Mouse (Mus musculus): Measurements from ENCODE around the gene Alox12. TPM values are rescaled to one million over a fixed set of nuclear protein-coding genes. Genes with fewer than 3 reads are reported as not detected.

Alox12 gene
- polyA plus RNA-seq, 1 experiment from 2014 or later: 3.8 TPM

DNA sequence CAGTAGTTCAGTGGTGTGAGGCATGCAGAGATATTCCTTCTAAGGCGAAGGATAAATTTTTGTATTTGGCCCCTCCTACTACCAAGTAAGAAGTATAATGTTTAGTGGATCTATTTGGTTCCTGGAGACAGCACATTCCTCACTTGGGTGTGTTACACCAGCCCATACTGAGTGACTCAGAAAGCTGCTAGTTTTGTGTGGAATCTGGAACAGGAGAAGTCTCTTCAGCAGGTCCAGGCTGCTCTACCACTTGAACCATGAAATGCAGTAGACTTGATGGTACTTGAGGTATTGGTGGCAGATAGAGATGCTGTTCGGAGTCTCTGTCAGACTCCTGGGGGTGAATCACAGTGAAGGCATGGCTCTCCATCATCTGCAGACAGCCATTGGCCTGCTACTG, 44.5 kb downstream of the Alox12 start:
- Histone ChIP-seq H3K27ac (no peak overlapping the region), H3K9ac (ENCODE audit: low read depth, low read length) (no peak overlapping the region), H3K9me3 (replicated peaks; ENCODE audit: low read length) (no peaks in the 10 kb centered on the region), H3K36me3 (ENCODE audit: insufficient read depth, low read length) (no peaks in the 10 kb centered on the region), H3K4me2 (ENCODE audit: low read length) (no peak overlapping the region), H3K4me1 (replicated peaks; ENCODE audit: insufficient read depth, low read length) (peaks cover 16% of the 10 kb centered on the region), H3K4me3 (replicated peaks; ENCODE audit: low read depth, low read length) (no peak overlapping the region), H3K27me3 (ENCODE audit: insufficient read depth, low read length) (peaks cover 6% of the 10 kb centered on the region)
- DNase-seq (ENCODE audit: low spot score): no peak
- WGBS: 89% methylated on average over 2 of the region's 2 CpGs
- no peak for ATAC-seq (replicated peaks; ENCODE audit: low FRiP score, low read depth)
- TF ChIP-seq CTCF (IDR thresholded peaks at IDR 0.05; ENCODE audit: low read depth): no peak

DNA sequence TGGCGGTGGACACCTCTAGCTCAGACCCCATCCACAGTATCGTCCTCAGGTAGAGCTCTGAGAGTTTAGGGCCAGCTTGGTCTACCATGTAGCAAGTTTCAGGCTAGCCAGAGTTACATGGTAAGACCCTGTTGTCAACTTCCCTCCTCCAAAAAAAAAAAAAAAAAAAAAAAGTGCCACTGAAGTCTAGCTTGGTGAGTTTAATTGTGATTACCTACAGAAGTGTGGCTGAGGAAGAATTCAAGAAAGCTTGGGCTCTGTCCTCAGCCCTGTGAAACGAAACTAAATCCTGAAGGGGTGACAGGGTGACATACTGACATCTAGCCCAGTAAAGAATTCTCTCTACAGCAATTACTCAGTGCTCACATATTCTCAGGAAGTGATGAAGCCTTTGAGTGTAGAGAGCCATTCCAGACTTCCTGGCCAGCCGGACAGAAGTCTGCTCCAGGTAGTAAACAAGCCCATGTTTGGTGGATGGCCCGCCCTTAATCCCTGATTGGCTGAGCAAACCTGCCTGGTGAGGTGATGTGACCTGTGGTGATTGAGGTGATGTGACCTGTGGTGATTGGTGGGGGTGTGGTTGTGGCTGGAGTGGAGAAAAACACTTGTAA, 46.3 kb downstream of the Alox12 start:
- Histone ChIP-seq H3K27ac (no peak overlapping the region), H3K27me3 (ENCODE audit: insufficient read depth, low read length) (no peaks in the 10 kb centered on the region), H3K4me3 (replicated peaks; ENCODE audit: low read depth, low read length) (no peak overlapping the region), H3K4me1 (replicated peaks; ENCODE audit: insufficient read depth, low read length) (peaks cover 4% of the 10 kb centered on the region; the same call in 1 of the 2 replicates), H3K9ac (ENCODE audit: low read depth, low read length) (no peak overlapping the region), H3K9me3 (replicated peaks; ENCODE audit: low read length) (no peaks in the 10 kb centered on the region), H3K36me3 (ENCODE audit: insufficient read depth, low read length) (no peaks in the 10 kb centered on the region), H3K4me2 (ENCODE audit: low read length) (no peak overlapping the region)
- DNase-seq (ENCODE audit: low spot score) (no peak), ATAC-seq (replicated peaks; ENCODE audit: low FRiP score, low read depth) (no peak)
- WGBS: 67% methylated on average over 5 of the region's 5 CpGs
- no peak for TF ChIP-seq CTCF (IDR thresholded peaks at IDR 0.05; ENCODE audit: low read depth)

DNA sequence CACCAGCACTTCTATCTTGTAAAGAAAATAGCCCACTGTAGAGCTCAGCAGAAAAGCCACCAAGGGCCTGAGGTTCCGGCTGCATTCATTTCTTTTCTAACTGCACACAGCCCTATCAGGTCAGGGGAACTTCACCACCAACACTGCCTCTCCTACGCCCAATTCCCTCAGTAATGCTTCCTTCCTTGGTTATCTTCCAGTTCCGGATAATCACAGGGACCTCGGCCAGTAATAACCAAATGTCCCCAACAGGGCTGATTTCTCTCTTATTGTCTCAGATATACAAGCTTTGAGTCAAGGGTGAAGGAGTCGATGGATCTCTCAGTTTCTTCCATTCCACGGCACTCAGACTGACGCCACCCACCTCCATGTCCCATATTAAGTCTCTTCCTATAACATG, 47.9 kb downstream of the Alox12 start:
- ATAC-seq (replicated peaks; ENCODE audit: low FRiP score, low read depth) (no peak), DNase-seq (ENCODE audit: low spot score) (no peak)
- H3K36me3 ChIP-seq (ENCODE audit: insufficient read depth, low read length): no peaks in the 10 kb centered on the region
- no peak overlapping the region for H3K4me2 ChIP-seq (ENCODE audit: low read length)
- H3K27me3 ChIP-seq (ENCODE audit: insufficient read depth, low read length): no peaks in the 10 kb centered on the region
- no peak overlapping the region for H3K27ac ChIP-seq
- H3K9me3 ChIP-seq (replicated peaks; ENCODE audit: low read length): no peaks in the 10 kb centered on the region
- no peak overlapping the region for H3K9ac ChIP-seq (ENCODE audit: low read depth, low read length)
- H3K4me3 ChIP-seq (replicated peaks; ENCODE audit: low read depth, low read length): no peak overlapping the region
- H3K4me1 ChIP-seq (replicated peaks; ENCODE audit: insufficient read depth, low read length): no peaks in the 10 kb centered on the region
- TF ChIP-seq CTCF (IDR thresholded peaks at IDR 0.05; ENCODE audit: low read depth): no peak
- 66% methylated on average over 7 of the region's 7 CpGs for WGBS

DNA sequence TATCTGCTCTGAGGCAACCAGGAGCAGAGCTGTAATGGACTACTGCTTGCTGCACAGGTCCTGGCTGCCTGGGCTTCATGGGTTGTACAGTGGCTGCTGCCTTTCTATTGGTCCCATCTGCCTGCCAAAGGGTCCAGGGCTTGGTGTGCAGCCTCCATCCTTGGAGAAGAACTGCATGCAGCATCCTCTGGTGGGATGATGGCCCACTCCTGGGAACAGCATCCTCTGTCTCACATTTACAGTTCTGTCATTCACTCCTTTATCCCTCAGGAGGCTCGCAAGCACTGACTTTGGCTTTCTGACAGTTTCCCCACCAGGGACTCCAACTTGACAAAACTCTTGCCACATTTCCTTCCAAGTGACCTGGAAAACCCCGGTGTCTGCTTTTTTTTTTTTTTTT, 48.4 kb downstream of the Alox12 start:
- H3K9me3 ChIP-seq (replicated peaks; ENCODE audit: low read length): no peaks in the 10 kb centered on the region

DNA sequence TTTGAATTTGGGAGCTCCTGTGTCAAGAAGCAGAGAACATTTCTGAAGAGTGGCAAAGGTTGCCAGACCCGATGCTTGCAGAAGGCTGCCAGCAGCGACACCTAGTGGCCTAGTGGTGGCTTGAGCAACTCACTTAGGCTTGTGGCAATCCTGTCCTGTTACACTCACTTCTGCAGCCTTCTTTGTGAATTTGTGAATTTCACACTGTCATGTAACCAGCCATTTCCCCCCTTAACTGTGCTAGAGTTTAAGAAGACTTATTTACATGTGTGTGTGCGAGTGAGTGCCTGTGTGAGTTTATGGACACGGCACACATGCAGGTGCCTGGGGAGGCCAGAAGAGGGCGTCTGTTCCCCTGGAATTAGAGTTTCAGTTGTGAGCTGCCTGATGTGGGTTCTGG, 53.5 kb downstream of the Alox12 start:
- Histone ChIP-seq H3K4me3 (replicated peaks; ENCODE audit: low read depth, low read length) (no peak overlapping the region), H3K9ac (ENCODE audit: low read depth, low read length) (no peak overlapping the region), H3K9me3 (replicated peaks; ENCODE audit: low read length) (no peaks in the 10 kb centered on the region), H3K27me3 (ENCODE audit: insufficient read depth, low read length) (no peaks in the 10 kb centered on the region), H3K36me3 (ENCODE audit: insufficient read depth, low read length) (no peaks in the 10 kb centered on the region), H3K27ac (no peak overlapping the region), H3K4me2 (ENCODE audit: low read length) (no peak overlapping the region), H3K4me1 (replicated peaks; ENCODE audit: insufficient read depth, low read length) (peaks cover 9% of the 10 kb centered on the region; the same call in 1 of the 2 replicates)
- WGBS: 38% methylated on average over 5 of the region's 5 CpGs
- 0 out of 2 replicates have a peak, but pooled peaks have one; percentile 41 for ATAC-seq (replicated peaks; ENCODE audit: low FRiP score, low read depth)
- peak; percentile 94 for DNase-seq (ENCODE audit: low spot score)
- peak; percentile 94 for TF ChIP-seq CTCF (IDR thresholded peaks at IDR 0.05; ENCODE audit: low read depth)

More for the DNA sequence above, 48.4 kb downstream of the Alox12 start:
- ATAC-seq (replicated peaks; ENCODE audit: low FRiP score, low read depth): no peak
- Histone ChIP-seq H3K36me3 (ENCODE audit: insufficient read depth, low read length) (no peaks in the 10 kb centered on the region), H3K4me2 (ENCODE audit: low read length) (no peak overlapping the region), H3K4me3 (replicated peaks; ENCODE audit: low read depth, low read length) (no peak overlapping the region), H3K4me1 (replicated peaks; ENCODE audit: insufficient read depth, low read length) (no peaks in the 10 kb centered on the region), H3K9ac (ENCODE audit: low read depth, low read length) (no peak overlapping the region), H3K27me3 (ENCODE audit: insufficient read depth, low read length) (no peaks in the 10 kb centered on the region), H3K27ac (no peak overlapping the region)
- no peak for DNase-seq (ENCODE audit: low spot score)
- no peak for TF ChIP-seq CTCF (IDR thresholded peaks at IDR 0.05; ENCODE audit: low read depth)
- 70% methylated on average over 2 of the region's 2 CpGs for WGBS

GRCm38 (mm10) chr11:70200036-70200608, 55.0 kb downstream of the Alox12 start:
- Histone ChIP-seq H3K27ac (peak overlapping the region; percentile 72), H3K4me1 (replicated peaks; ENCODE audit: insufficient read depth, low read length) (peaks cover 9% of the 10 kb centered on the region; the same call in 1 of the 2 replicates), H3K9me3 (replicated peaks; ENCODE audit: low read length) (no peaks in the 10 kb centered on the region), H3K4me2 (ENCODE audit: low read length) (no peak overlapping the region), H3K9ac (ENCODE audit: low read depth, low read length) (no peak overlapping the region), H3K36me3 (ENCODE audit: insufficient read depth, low read length) (no peaks in the 10 kb centered on the region), H3K4me3 (replicated peaks; ENCODE audit: low read depth, low read length) (no peak overlapping the region), H3K27me3 (ENCODE audit: insufficient read depth, low read length) (no peaks in the 10 kb centered on the region)
- 55% methylated on average over 5 of the region's 5 CpGs for WGBS
- ATAC-seq (replicated peaks; ENCODE audit: low FRiP score, low read depth) (no peak; the same call in 1 of the 2 replicates), DNase-seq (ENCODE audit: low spot score) (peak; percentile 27)
- TF ChIP-seq CTCF (IDR thresholded peaks at IDR 0.05; ENCODE audit: low read depth): no peak

Data from kidney, postnatal 0 days (tissue).